Mouse (Mus musculus) liver, embryonic 14.5 days (tissue): ENCODE data around the gene Aqp1.

Source experiments
- CTCF ChIP-seq: IDR thresholded peaks from 2 replicates; pipeline ENCODE4 v1.5.1; 2016; ENCODE audit warnings: antibody characterized with exemption, low read depth, control low read depth
- EP300 ChIP-seq: IDR thresholded peaks from 2 replicates; pipeline ENCODE4 v1.6.1; 2016; ENCODE audit warnings: antibody characterized with exemption, low read depth

DNA sequence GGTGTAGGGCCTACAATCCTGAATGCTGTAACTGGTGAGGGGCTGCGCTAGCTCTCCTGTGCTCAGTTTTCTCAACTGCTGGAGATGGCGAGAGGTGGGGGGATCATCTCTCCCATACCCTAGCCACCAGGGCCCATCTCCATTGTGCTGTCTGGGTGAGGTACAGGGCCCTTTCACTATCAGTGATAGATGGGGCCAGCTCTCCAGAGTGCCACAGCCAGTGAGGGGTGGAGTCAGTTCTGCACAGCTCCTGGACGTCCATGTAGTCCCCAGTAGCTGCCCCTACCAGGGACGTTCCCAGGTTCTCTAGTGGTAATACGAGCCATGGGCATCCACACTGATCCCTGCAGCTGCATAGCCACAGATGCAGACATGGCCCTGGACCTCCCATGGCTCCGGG lies 14.7 kb upstream of the Aqp1 start:
- TF ChIP-seq CTCF (no peak), EP300 (no peak; the same call in 1 of the 2 replicates)
